Mouse (Mus musculus) fibroblast of lung, adult 2 months (primary cell): ENCODE measurements around the gene Gm42420.

Source experiments
- DNase-seq: peaks from one replicate; pipeline ENCODE4 v3.0.0-alpha.2; 2011; ENCODE audit warnings: low read depth

Gene Gm42420

GRCm38 (mm10) chr6:39585517-39585916 lies at the start of gene Gm42420:
Gene Gm42420, plus strand, starts transcription at chr6:39585753.
- DNase-seq: no peak

GRCm38 (mm10) chr6:39536621-39537020 lies 48.9 kb upstream of the Gm42420 start:
- no peak for DNase-seq

- DNase-seq: no peak
Measured at GRCm38 (mm10) chr6:39537276-39537675, 48.3 kb upstream of the Gm42420 start.

- no peak for DNase-seq
Measured at GRCm38 (mm10) chr6:39538227-39538626, 47.3 kb upstream of the Gm42420 start.

- DNase-seq: no peak
Measured at GRCm38 (mm10) chr6:39539679-39540155, 45.8 kb upstream of the Gm42420 start.

- DNase-seq: no peak
Measured at GRCm38 (mm10) chr6:39540563-39540962, 45.0 kb upstream of the Gm42420 start.

GRCm38 (mm10) chr6:39542631-39543597 lies 42.6 kb upstream of the Gm42420 start:
- no peak for DNase-seq

GRCm38 (mm10) chr6:39543769-39544420 lies 41.7 kb upstream of the Gm42420 start:
- no peak for DNase-seq

- DNase-seq: no peak
Measured at GRCm38 (mm10) chr6:39545474-39545873, 40.1 kb upstream of the Gm42420 start.

- DNase-seq: no peak
Measured at GRCm38 (mm10) chr6:39548030-39548429, 37.5 kb upstream of the Gm42420 start.

- no peak for DNase-seq
Measured at GRCm38 (mm10) chr6:39551981-39552636, 33.4 kb upstream of the Gm42420 start.

- no peak for DNase-seq
Measured at GRCm38 (mm10) chr6:39554888-39555647, 30.5 kb upstream of the Gm42420 start.

- DNase-seq: no peak
Measured at GRCm38 (mm10) chr6:39555648-39555945, 30.0 kb upstream of the Gm42420 start.

- DNase-seq: no peak
Measured at GRCm38 (mm10) chr6:39556900-39557659, 28.5 kb upstream of the Gm42420 start.

- no peak for DNase-seq
Measured at GRCm38 (mm10) chr6:39557723-39558261, 27.8 kb upstream of the Gm42420 start, which contains the start of gene Dennd2a. Gene Dennd2a, minus strand, starts transcription at chr6:39557867.

GRCm38 (mm10) chr6:39559276-39559939 lies 26.1 kb upstream of the Gm42420 start:
- no peak for DNase-seq

GRCm38 (mm10) chr6:39562166-39563015 lies 23.2 kb upstream of the Gm42420 start:
- DNase-seq: peak; percentile 73

GRCm38 (mm10) chr6:39567528-39567927 lies 18.0 kb upstream of the Gm42420 start:
- DNase-seq: no peak

GRCm38 (mm10) chr6:39570426-39570825 lies 15.1 kb upstream of the Gm42420 start:
- DNase-seq: no peak
